Mouse (Mus musculus): Measurements from ENCODE around the gene Osbp2.

Gene Osbp2

DNA sequence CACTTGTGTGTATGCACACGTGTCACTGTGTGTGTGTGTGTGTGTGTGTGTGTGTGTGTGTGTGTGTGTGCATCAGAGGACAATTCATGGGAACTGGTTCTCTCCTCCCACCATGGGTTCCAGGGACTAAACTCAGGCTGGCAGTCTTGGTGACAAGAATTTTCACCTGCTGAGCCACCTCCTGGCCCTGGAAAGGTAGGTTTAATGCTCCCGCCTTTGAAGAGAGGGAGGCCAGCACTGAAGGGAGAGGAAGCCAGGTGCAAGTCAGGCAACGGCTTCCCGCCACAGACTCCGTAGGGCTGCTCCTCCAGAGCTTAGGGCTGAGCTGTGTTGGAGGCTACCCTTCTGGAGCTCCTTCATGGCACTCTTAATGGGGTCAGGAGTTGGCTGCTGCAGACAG, 104.3 kb downstream of the Osbp2 start:
- no peak for DNase-seq (ENCODE audit: low spot score)

GRCm38 (mm10) chr11:3755341-3755740, 108.4 kb downstream of the Osbp2 start:
- no peak for DNase-seq (ENCODE audit: low spot score)

DNA sequence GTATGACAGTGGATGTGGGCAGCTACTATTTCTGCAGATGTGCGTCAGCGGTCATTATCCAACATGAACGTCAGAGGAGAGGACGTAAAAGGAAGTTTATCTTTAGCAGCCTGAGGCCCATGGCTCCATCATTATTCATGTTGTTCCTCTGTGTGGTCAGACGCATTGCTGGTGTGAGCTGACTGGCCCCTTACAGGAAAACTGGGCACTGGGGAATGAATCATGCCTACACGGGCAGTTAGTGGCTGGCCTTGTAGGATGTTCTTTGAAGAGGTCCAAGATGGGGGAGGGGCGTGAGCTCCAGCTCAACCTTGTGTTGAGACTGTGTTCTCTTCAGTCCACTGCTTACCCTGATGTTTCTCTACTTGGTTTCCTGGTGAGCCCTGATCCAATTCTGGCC, 109.0 kb downstream of the Osbp2 start:
- DNase-seq (ENCODE audit: low spot score), result no peak

DNA sequence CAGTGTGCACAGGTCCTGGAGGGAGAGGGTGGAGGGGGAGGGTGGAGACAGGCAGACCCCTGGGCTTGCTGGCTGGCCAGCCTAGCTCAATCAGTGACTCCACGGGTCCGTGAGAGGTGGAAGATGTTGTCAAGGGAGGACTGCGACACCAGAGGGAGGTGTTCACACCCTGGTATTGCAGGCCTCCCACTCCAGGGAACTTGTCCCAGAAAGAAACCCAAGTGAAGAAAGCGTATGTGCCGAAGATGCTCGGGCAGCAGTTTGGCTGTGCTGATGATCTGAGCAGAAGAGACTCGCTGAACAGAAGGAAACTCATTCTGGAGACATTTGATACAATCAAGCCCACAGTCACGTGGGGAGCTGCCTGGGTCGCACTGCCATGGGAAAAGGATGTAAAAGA, 109.8 kb downstream of the Osbp2 start:
- DNase-seq (ENCODE audit: low spot score), result no peak

- no peak for DNase-seq (ENCODE audit: low spot score)
Observed at GRCm38 (mm10) chr11:3752766-3753165, 110.9 kb downstream of the Osbp2 start.

DNA sequence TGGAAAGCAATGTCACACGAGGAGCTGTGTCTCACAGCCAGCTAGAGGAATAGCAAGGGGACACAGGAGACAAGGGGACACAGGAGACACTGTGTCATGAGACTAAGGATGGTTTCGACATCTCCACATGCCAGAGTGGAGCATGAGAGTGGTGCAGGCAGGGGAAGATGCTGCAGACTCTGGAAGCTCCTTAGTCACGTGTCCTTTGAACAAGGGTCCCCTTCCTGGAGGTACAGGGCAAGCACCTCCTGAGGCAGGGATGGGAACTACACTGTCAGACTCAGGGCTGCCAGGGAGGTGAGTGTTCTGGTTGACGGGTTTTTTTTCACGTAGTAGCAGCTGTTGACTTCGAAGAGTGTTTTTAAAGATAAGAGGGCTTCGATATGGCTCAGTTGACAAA, 113.9 kb downstream of the Osbp2 start:
- no peak for DNase-seq (ENCODE audit: low spot score)

DNA sequence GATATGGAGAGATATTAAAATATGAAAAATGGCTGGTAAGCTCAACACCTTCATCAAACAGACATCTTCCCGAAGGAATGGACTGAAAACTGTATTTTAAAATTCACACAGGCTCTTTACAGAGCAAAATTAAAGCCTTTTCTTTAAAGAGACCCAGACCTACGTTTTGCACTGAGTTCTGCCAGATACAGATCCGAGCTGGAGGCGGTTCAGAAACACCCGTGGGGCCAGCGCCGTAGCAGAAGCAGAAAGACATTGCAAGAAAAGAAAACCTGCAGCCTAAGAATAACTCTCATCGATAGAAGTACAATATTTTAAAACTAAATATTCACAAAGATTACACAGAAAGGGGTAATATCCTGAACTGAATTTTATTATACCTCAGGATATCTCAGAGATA, 121.3 kb downstream of the Osbp2 start:
- no peak for DNase-seq (ENCODE audit: low spot score)

DNA sequence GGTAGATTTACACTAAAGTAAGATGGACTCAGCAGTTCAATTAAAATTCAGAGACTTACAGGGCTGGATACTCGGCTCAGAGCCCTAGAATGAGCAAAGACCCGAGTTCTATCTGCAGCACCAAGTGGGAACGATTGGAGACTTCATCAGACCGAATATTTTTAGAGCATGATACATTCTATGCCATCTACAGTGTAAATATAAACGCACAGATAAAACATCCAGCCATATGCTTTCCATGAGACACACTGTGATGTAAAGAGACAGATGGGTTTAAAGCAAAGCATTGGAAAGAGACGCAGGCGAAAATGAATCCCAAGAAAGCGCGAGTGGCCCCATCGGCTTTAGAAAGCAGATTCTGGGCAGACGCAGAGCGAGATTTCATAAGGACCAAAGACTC, 122.5 kb downstream of the Osbp2 start:
- DNase-seq (ENCODE audit: low spot score), result no peak

GRCm38 (mm10) chr11:3738778-3739177, 124.9 kb downstream of the Osbp2 start:
- no peak for DNase-seq (ENCODE audit: low spot score)

GRCm38 (mm10) chr11:3735715-3736114, 128.0 kb downstream of the Osbp2 start:
- DNase-seq (ENCODE audit: low spot score), result no peak

GRCm38 (mm10) chr11:3733933-3734636, 129.6 kb downstream of the Osbp2 start:
- no peak for DNase-seq (ENCODE audit: low spot score)

GRCm38 (mm10) chr11:3731469-3731868, 132.2 kb downstream of the Osbp2 start:
- no peak for DNase-seq (ENCODE audit: low spot score)

GRCm38 (mm10) chr11:3727438-3728105, 136.1 kb downstream of the Osbp2 start:
- no peak for DNase-seq (ENCODE audit: low spot score)

DNA sequence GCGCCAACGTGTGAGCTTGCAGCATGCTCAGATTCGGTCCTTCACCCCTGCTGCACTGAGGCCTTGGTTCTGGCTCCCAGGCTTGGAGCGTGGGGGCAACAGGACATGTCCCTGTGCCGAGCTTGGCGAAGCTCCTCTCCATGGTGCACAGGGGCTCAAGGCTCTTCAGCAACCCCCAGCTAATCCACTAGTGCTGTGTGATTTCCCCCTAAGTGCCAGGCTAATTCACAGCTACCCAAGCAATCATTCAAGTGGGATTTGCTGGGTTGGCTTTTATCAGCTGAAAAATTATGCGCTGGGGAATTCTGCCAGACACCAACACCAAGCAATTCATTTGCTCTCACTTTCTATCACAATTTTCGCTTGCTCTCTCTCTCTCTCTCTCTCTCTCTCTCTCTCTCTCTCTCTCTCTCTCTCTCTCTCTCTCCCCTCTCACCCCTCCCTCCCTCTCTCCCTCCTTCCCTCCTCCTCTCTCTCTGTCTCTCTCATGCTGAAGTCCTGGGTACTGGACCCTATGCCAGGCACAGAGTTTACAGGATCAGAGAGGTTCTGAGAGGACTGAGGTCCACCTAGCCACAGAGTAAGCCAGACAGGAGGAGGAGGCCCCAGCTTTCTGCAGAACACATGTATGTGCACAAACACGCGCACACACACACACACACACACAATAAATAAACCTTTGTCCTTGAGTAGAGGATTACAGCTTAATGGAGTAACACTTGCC, 138.2 kb downstream of the Osbp2 start:
- no peak for DNase-seq (ENCODE audit: low spot score)

DNA sequence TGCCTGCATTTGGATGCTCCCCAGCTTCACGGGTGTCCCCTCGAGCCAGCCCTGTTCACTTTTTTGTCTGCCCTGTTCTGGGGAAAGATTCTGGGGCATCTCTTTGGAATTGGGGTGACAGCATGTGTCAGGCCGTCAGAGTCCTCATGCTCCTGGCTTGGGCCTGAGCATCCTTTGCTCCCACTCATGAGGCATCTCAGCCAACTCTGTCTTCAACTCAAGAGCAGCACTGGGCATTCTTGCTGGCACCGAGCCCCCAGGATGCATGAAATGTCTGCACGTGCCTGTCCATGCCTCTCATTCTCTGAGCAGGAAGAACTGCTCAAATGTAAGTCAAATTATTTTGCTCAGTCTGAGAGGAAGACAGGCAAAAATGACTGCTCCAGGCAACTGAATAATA, 139.0 kb downstream of the Osbp2 start:
- no peak for DNase-seq (ENCODE audit: low spot score)

GRCm38 (mm10) chr11:3723910-3724309, 139.8 kb downstream of the Osbp2 start:
- DNase-seq (ENCODE audit: low spot score), result no peak

DNA sequence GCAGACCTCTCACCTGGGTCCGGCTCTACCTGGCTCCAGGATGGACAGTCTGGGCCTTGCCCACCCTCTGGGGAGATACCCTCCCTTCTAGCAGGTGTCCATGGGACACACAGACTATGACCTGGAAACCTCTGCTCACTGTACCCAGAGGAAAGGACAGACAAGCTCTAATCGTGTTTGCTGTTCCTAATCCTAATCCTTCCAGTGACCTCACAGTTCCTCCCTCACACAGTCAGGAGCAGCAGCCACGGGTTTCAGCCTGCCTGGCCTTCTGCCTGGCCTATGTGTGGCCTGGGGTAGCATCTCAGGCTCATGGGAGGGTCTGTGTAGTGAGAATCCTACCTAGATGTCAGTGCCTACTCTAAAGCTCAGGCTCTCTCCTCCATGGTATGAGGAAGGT, 140.8 kb downstream of the Osbp2 start:
- DNase-seq (ENCODE audit: low spot score), result no peak

DNA sequence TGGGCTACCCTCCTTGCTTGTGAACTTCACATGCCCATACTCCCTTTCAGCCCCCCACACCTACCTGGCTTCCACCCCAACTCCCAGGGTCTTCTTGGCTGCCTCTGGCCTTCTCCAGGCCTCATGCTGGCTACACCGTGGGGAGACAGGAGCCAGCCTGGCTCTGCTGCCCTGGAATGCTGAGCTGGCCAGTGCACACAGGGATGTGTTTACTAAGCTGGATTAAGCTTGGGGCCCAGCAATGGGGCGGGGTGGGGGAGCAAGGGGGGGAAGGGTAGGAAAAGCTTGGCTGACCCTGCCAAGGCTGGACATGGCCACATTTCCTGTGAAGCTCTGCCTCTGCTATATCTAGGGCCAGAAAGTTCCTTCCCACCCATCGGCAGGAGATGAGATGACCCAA, 141.7 kb downstream of the Osbp2 start:
- peak; percentile 43 for DNase-seq (ENCODE audit: low spot score)

DNA sequence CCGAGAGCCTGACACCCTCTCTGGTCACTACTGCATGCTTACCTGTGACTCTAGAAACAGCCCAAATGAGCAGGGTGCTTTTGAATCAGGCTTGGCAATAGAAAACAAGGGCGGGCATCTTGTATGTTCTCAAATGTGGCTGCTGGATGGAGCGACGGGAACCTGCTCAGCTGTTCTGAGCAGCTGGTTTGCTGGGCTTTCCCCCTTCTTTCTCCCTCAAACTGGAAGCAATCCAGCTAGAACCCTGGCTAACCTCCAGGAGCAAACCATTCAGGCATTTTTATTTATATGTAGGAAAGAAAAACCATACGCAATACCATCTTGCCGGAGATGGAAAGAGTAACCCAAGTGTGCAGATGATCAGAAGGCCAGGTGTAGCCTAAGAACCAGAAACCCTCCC, 147.0 kb downstream of the Osbp2 start:
- DNase-seq (ENCODE audit: low spot score), result no peak

- peak; percentile 27 for DNase-seq (ENCODE audit: low spot score)
Observed at GRCm38 (mm10) chr11:3714486-3714885, 149.2 kb downstream of the Osbp2 start.

DNA sequence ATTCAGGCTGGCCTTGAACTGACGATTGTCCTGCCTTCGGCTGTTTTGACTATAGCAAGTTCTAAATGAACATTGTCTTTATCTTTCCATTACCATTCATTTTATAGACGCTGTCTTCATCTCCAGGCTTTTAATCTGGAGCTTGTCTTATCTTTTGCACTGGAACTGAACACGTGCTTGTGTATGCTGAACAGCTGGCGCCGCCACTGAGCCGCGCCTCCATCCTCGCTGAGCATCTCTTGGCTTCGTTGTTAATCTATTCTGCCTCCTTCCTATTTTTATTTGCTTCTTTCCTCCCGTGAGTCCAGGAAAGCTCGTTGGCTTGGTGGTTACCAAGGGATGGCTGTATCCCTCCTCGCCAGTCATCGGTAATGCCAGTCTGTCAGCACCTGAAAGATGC, 153.5 kb downstream of the Osbp2 start:
- no peak for DNase-seq (ENCODE audit: low spot score)

- DNase-seq (ENCODE audit: low spot score), result no peak
Observed at GRCm38 (mm10) chr11:3707057-3707456, 156.6 kb downstream of the Osbp2 start.

DNA sequence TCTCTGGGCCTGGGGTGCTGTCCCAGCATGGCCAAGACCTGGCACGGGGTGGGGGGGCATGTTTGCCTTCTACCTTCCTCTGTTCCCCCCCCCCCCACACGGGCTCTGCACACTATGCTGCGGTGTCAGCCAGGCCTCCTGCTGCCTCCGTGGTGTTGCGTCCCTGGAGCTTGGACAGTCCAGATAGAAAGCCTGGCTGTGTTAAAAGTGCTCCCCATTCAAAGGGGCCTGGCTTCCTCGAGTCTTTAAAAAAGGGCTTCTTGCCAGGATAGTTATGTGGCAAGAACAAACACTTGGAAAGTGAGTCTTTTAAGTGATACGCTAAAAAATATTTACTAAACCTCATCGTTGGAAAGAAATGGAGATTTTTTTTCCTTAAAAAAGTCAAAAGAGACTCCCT, 159.3 kb downstream of the Osbp2 start:
- no peak for DNase-seq (ENCODE audit: low spot score)

All from yolk sac, embryonic 10.5 days (tissue).